Mouse (Mus musculus) bone marrow, adult 2 months (tissue): ENCODE data around the gene Nqo2. TPM values are rescaled to one million over a fixed set of nuclear protein-coding genes. Genes with fewer than 3 reads are reported as not detected.

Source experiments
- H3K27ac ChIP-seq: fragments of 200-500 bp; 2 replicates; pipeline ENCODE4 v1.5.1; 2012; ENCODE audit warnings: low read depth, mild to moderate bottlenecking, control low read depth, inconsistent platforms, low read length; ENCODE audit not compliant: control insufficient read depth, poor library complexity, insufficient read depth
- H3K4me1 ChIP-seq: fragments of 200-500 bp; 2 replicates; pipeline ENCODE4 v1.6.1; 2011; ENCODE audit warnings: low read length; ENCODE audit not compliant: control insufficient read depth, insufficient read depth
- H3K4me3 ChIP-seq: fragments of 200-500 bp; replicated peaks from 2 replicates; pipeline ENCODE3; 2011; ENCODE audit warnings: mild to moderate bottlenecking, low read depth, low read length, control low read depth; ENCODE audit not compliant: control insufficient read depth
- CTCF ChIP-seq: fragments of 200-500 bp; IDR thresholded peaks from 2 replicates; pipeline ENCODE4 v1.5.1; 2011; ENCODE audit warnings: low read length, control low read depth; ENCODE audit not compliant: control insufficient read depth, insufficient read depth
- POLR2A ChIP-seq: fragments of 200-500 bp; IDR thresholded peaks from 2 replicates; pipeline ENCODE4 v1.6.1; 2011; ENCODE audit warnings: low read depth, mild to moderate bottlenecking, control low read depth, low read length, borderline replicate concordance; ENCODE audit not compliant: control insufficient read depth
- whole genome bisulfite sequencing: fragments of 180-500 bp; shearing (Covaris S2); methylation state at CpG from one replicate; pipeline ENCODE4 v1.1.7; 2018; 5-methylcytosine and 5-hydroxymethylcytosine counted together
- polyA plus RNA-seq: library from polyadenylated mRNA; stranded (reverse); fragments of >200 nt; gene quantifications from 2 replicates; pipeline ENCODE4 v1.2.4, GENCODE M21; 2011; ENCODE audit warnings: low replicate concordance; ENCODE audit not compliant: missing spikeins, insufficient read depth, insufficient read length

Gene Nqo2
- polyA plus RNA-seq, 1 experiment, result 14.7 TPM

GRCm38 (mm10) chr13:33941288-33941808 is 23.1 kb upstream of the Nqo2 start:
- no peak for TF ChIP-seq POLR2A
- TF ChIP-seq CTCF, result no peak
- Histone ChIP-seq H3K4me3 (no peak overlapping the region), H3K27ac (no peak overlapping the region), H3K4me1 (no peaks in the 10 kb centered on the region)
- WGBS, result 83% methylated on average over 5 of the region's 5 CpGs

DNA sequence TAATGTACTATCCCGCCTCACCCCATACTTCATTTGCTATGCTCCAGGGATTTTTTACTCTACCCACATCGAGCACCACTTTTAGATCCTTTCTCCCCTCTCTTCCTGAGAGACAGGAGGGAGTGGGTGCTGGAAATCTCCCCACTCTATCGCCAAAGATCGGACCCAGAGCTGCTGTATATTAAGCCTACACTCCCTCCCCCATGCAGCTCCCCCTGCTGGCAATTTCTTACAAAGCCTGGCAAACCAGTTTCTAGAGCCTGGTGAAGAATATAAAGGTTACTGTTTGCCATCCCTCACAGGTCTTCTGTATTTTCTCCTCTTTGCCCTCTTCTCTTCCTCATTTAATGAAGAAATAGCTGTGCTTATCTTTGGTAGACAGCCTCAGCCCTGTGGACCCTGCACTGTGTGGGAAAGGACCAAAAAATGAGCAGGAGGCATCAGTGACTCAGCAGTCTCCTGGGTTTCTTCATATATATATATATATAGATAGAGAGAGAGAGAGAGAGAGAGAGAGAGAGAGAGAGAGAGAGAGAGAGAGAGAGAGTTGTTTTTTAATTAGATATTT is 22.2 kb upstream of the Nqo2 start:
- no peaks in the 10 kb centered on the region for H3K4me1 ChIP-seq

GRCm38 (mm10) chr13:33951308-33952074 is 13.0 kb upstream of the Nqo2 start:
- Histone ChIP-seq H3K4me3 (no peak overlapping the region), H3K4me1 (no peaks in the 10 kb centered on the region), H3K27ac (no peak overlapping the region)
- 71% methylated on average over 4 of the region's 4 CpGs for WGBS
- TF ChIP-seq CTCF, result no peak
- no peak for TF ChIP-seq POLR2A

More for the DNA sequence above, 22.2 kb upstream of the Nqo2 start:
- no peak overlapping the region for H3K27ac ChIP-seq
- 56% methylated on average over 4 of the region's 4 CpGs for WGBS
- TF ChIP-seq CTCF, result peak; percentile 28; the same call in 1 of the 2 replicates
- TF ChIP-seq POLR2A, result no peak
- no peak overlapping the region for H3K4me3 ChIP-seq

- 64% methylated on average over 1 of the region's 1 CpGs for WGBS
Observed at GRCm38 (mm10) chr13:33952075-33952449, 12.4 kb upstream of the Nqo2 start.

DNA sequence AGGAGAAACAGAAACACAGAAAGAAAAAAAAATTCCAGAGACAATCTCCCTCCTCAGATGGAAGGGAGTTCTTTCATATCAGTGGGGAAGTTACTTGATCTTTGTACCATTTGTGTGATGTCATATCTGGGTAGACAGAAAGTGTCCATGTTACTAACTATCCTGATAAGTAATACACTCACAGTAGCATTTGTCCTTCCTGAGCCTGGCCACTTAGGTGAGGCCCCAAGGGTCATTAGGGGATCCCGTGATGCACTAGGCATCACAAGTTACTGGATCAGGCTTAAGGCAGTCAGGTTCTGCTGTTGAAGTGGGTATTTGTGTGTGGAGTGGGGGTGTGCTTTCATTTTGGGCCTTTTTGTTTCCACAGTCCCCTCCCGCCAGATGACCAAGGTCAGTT is 11.5 kb upstream of the Nqo2 start:
- no peaks in the 10 kb centered on the region for H3K4me1 ChIP-seq
- no peak for TF ChIP-seq POLR2A
- no peak for TF ChIP-seq CTCF
- H3K27ac ChIP-seq, result no peak overlapping the region
- 73% methylated on average over 2 of the region's 2 CpGs for WGBS
- H3K4me3 ChIP-seq, result no peak overlapping the region

More at GRCm38 (mm10) chr13:33952075-33952449, 12.4 kb upstream of the Nqo2 start:
- no peak for TF ChIP-seq POLR2A
- Histone ChIP-seq H3K4me1 (no peaks in the 10 kb centered on the region), H3K4me3 (no peak overlapping the region), H3K27ac (no peak overlapping the region)

- no peak overlapping the region for H3K4me3 ChIP-seq
- no peak overlapping the region for H3K27ac ChIP-seq
- WGBS, result 51% methylated on average over 6 of the region's 6 CpGs
- no peak for TF ChIP-seq POLR2A
- TF ChIP-seq CTCF, result 0 out of 2 replicates have a peak, but pooled peaks have one; percentile 22
- H3K4me1 ChIP-seq, result no peaks in the 10 kb centered on the region
Observed at GRCm38 (mm10) chr13:33956571-33957421, 7.7 kb upstream of the Nqo2 start.

- Histone ChIP-seq H3K27ac (no peak overlapping the region), H3K4me3 (no peak overlapping the region), H3K4me1 (no peaks in the 10 kb centered on the region)
- WGBS, result 87% methylated on average over 2 of the region's 2 CpGs
- TF ChIP-seq CTCF (no peak), POLR2A (no peak)
Observed at GRCm38 (mm10) chr13:33959771-33960170, 4.7 kb upstream of the Nqo2 start.
